Mouse (Mus musculus) heart, embryonic 12.5 days (tissue): ENCODE data around the gene Vmn1r19. TPM values are rescaled to one million over a fixed set of nuclear protein-coding genes. Genes with fewer than 3 reads are reported as not detected.
"Not testable (repeated sequence)": the region's sequence is repeated elsewhere in the genome, so short reads cannot be mapped to it uniquely, and the experiment has no call there.

Experiments
- ATAC-seq: fragments of 200-750 bp; cut with Nextera tagmentation; 2 replicates; pipeline ENCODE4 v1.8.0; 2017; ENCODE audit warnings: moderate TSS enrichment, moderate library complexity; ENCODE audit not compliant: insufficient number of reproducible peaks, low FRiP score
- H3K27ac ChIP-seq: fragments of 300-500 bp; sonication (generic); 2 replicates; pipeline ENCODE4 v1.5.1; 2016; ENCODE audit warnings: mild to moderate bottlenecking, moderate library complexity; ENCODE audit not compliant: poor library complexity, severe bottlenecking
- H3K27me3 ChIP-seq: fragments of 300-500 bp; sonication (generic); replicated peaks from 2 replicates; pipeline ENCODE4 v1.6.1; 2016; ENCODE audit warnings: mild to moderate bottlenecking, moderate library complexity
- H3K36me3 ChIP-seq: fragments of 300-500 bp; sonication (generic); 2 replicates; pipeline ENCODE4 v1.6.1; 2016; ENCODE audit warnings: mild to moderate bottlenecking, moderate library complexity
- H3K4me1 ChIP-seq: fragments of 300-500 bp; sonication (generic); replicated peaks from 2 replicates; pipeline ENCODE4 v1.6.1; 2016; ENCODE audit warnings: mild to moderate bottlenecking
- H3K4me2 ChIP-seq: fragments of 300-500 bp; sonication (generic); 2 replicates; pipeline ENCODE4 v1.6.1; 2016; ENCODE audit warnings: mild to moderate bottlenecking, moderate library complexity
- H3K4me3 ChIP-seq: fragments of 300-500 bp; sonication (generic); 2 replicates; pipeline ENCODE4 v1.5.1; 2016; ENCODE audit warnings: mild to moderate bottlenecking
- H3K9ac ChIP-seq: fragments of 300-500 bp; sonication (generic); 2 replicates; pipeline ENCODE4 v1.6.1; 2016; ENCODE audit warnings: mild to moderate bottlenecking, moderate library complexity
- H3K9me3 ChIP-seq: fragments of 300-500 bp; sonication (generic); replicated peaks from 2 replicates; pipeline ENCODE4 v1.6.1; 2016; ENCODE audit warnings: mild to moderate bottlenecking, moderate library complexity
- WGBS: fragments of 180-500 bp; shearing (Covaris S2); methylation state at CpG from one replicate; pipeline ENCODE4 v1.1.7; 2016; 5-methylcytosine and 5-hydroxymethylcytosine counted together
- polyA plus RNA-seq: library from polyadenylated mRNA; unstranded; fragments of >200 nt; fragmentation: Nextera tagmentation; extraction: Ambion mirVana; gene quantifications from 2 replicates; pipeline ENCODE4 v1.2.1, GENCODE M21; 2016

Vmn1r19 gene
- polyA plus RNA-seq = not detected in 2 replicates

GRCm38 (mm10) chr6:57403480-57403879 lies at the start of gene Vmn1r19:
Vmn1r19 (plus strand) TSS chr6:57403780.
- not testable (repeated sequence) for H3K27ac ChIP-seq, ATAC-seq, H3K4me1 ChIP-seq, H3K9ac ChIP-seq, H3K27me3 ChIP-seq, H3K36me3 ChIP-seq, H3K4me3 ChIP-seq, H3K4me2 ChIP-seq, H3K9me3 ChIP-seq
- WGBS = 55% methylated on average over 3 of the region's 3 CpGs

- Histone ChIP-seq H3K9ac (no peak overlapping the region), H3K9me3 (no peaks in the 10 kb centered on the region), H3K4me2 (no peak overlapping the region), H3K27me3 (no peaks in the 10 kb centered on the region), H3K27ac (no peak overlapping the region), H3K4me3 (no peak overlapping the region), H3K4me1 (no peaks in the 10 kb centered on the region), H3K36me3 (no peaks in the 10 kb centered on the region)
- 64% methylated on average over 2 of the region's 2 CpGs for WGBS
- ATAC-seq = no peak
Measured at GRCm38 (mm10) chr6:57356864-57357263, 46.7 kb upstream of the Vmn1r19 start.

GRCm38 (mm10) chr6:57363627-57364026 lies 40.0 kb upstream of the Vmn1r19 start, which contains the start of gene Vmn1r17:
Vmn1r17 (minus strand) TSS chr6:57363727.
- WGBS = 70% methylated on average over 1 of the region's 1 CpGs
- ATAC-seq = no peak
- Histone ChIP-seq H3K9me3 (no peaks in the 10 kb centered on the region), H3K4me3 (no peak within 1 kb of the TSS), H3K27ac (no peak within 1 kb of the TSS), H3K4me1 (no peaks in the 10 kb centered on the region), H3K4me2 (no peak within 1 kb of the TSS), H3K9ac (no peak within 1 kb of the TSS), H3K27me3 (no peaks in the 10 kb centered on the region), H3K36me3 (no peaks in the 10 kb centered on the region)

GRCm38 (mm10) chr6:57365866-57366265 lies 37.7 kb upstream of the Vmn1r19 start:
- H3K9ac ChIP-seq, H3K27me3 ChIP-seq, ATAC-seq, H3K36me3 ChIP-seq, H3K4me3 ChIP-seq, H3K4me2 ChIP-seq, H3K27ac ChIP-seq, H3K9me3 ChIP-seq, H3K4me1 ChIP-seq: not testable (repeated sequence)
- WGBS = 83% methylated on average over 1 of the region's 1 CpGs

GRCm38 (mm10) chr6:57367496-57367895 lies 36.1 kb upstream of the Vmn1r19 start:
- WGBS = 81% methylated on average over 1 of the region's 1 CpGs
- no peaks in the 10 kb centered on the region for H3K9me3 ChIP-seq
- H3K4me1 ChIP-seq = no peaks in the 10 kb centered on the region
- no peaks in the 10 kb centered on the region for H3K36me3 ChIP-seq
- no peak overlapping the region for H3K4me2 ChIP-seq
- no peaks in the 10 kb centered on the region for H3K27me3 ChIP-seq
- H3K9ac ChIP-seq = no peak overlapping the region
- no peak for ATAC-seq
- no peak overlapping the region for H3K4me3 ChIP-seq
- H3K27ac ChIP-seq = no peak overlapping the region

GRCm38 (mm10) chr6:57395683-57396082 lies 7.9 kb upstream of the Vmn1r19 start, which contains the start of gene Vmn1r18:
Vmn1r18 (minus strand) TSS chr6:57395783.
- no peak within 1 kb of the TSS for H3K4me3 ChIP-seq
- H3K4me1 ChIP-seq = no peaks in the 10 kb centered on the region
- H3K4me2 ChIP-seq = no peak within 1 kb of the TSS
- no peak within 1 kb of the TSS for H3K27ac ChIP-seq
- H3K36me3 ChIP-seq = no peaks in the 10 kb centered on the region
- no peak within 1 kb of the TSS for H3K9ac ChIP-seq
- no peak for ATAC-seq
- no peaks in the 10 kb centered on the region for H3K9me3 ChIP-seq
- H3K27me3 ChIP-seq = no peaks in the 10 kb centered on the region

- WGBS = 47% methylated on average over 1 of the region's 1 CpGs
Measured at GRCm38 (mm10) chr6:57428630-57429029, 25.1 kb downstream of the Vmn1r19 start, which contains the start of gene Vmn1r20. Vmn1r20 (plus strand) TSS chr6:57428930.

GRCm38 (mm10) chr6:57431196-57431595 lies 27.6 kb downstream of the Vmn1r19 start:
- 66% methylated on average over 1 of the region's 1 CpGs for WGBS
- Histone ChIP-seq H3K4me2 (no peak overlapping the region), H3K9me3 (no peaks in the 10 kb centered on the region), H3K27ac (no peak overlapping the region), H3K27me3 (no peaks in the 10 kb centered on the region), H3K36me3 (no peaks in the 10 kb centered on the region), H3K4me1 (no peaks in the 10 kb centered on the region), H3K4me3 (no peak overlapping the region), H3K9ac (no peak overlapping the region)
- ATAC-seq = no peak

More at GRCm38 (mm10) chr6:57428630-57429029, 25.1 kb downstream of the Vmn1r19 start, which contains the start of gene Vmn1r20:
- Histone ChIP-seq H3K27me3 (no peaks in the 10 kb centered on the region), H3K4me2 (no peak within 1 kb of the TSS), H3K27ac (no peak within 1 kb of the TSS), H3K36me3 (no peaks in the 10 kb centered on the region), H3K9me3 (no peaks in the 10 kb centered on the region), H3K4me3 (no peak within 1 kb of the TSS), H3K4me1 (no peaks in the 10 kb centered on the region), H3K9ac (no peak within 1 kb of the TSS)
- ATAC-seq = no peak

Other genes with a start within 250 kb of the Vmn1r19 start
- not detected in 2 replicates for gene Vmn1r12, start 246.9 kb upstream of the Vmn1r19 start, polyA plus RNA-seq
- not detected in 2 replicates for gene Vmn1r13, start 200.5 kb upstream of the Vmn1r19 start, polyA plus RNA-seq
- gene Vmn1r14, start 172.1 kb upstream of the Vmn1r19 start, polyA plus RNA-seq = not detected in 2 replicates
- not detected in 2 replicates for gene Vmn1r15, start 145.8 kb upstream of the Vmn1r19 start, polyA plus RNA-seq
- not detected in 2 replicates for gene Vmn1r16, start 74.3 kb upstream of the Vmn1r19 start, polyA plus RNA-seq
- not detected in 2 replicates for gene Vmn1r17, start 40.1 kb upstream of the Vmn1r19 start, polyA plus RNA-seq
- gene Vmn1r18, start 8.0 kb upstream of the Vmn1r19 start, polyA plus RNA-seq = not detected in 2 replicates
- gene Vmn1r20, start 25.1 kb downstream of the Vmn1r19 start, polyA plus RNA-seq = not detected in 2 replicates
- gene Ppm1k, start 131.7 kb downstream of the Vmn1r19 start, polyA plus RNA-seq = 15.5 and 16.6 TPM in 2 replicates
- gene Herc6, start 177.2 kb downstream of the Vmn1r19 start, polyA plus RNA-seq = 5.3 and 5.8 TPM in 2 replicates